Mouse (Mus musculus) stomach, embryonic 16.5 days (tissue): ENCODE data around the gene Trpc3. TPM values are rescaled to one million over a fixed set of nuclear protein-coding genes. Genes with fewer than 3 reads are reported as not detected.

Experiments used
- ATAC-seq: fragments of 200-750 bp; cut with Nextera tagmentation; 2 replicates; pipeline ENCODE4 v1.8.0; 2017; ENCODE audit warnings: moderate number of reproducible peaks, moderate TSS enrichment; ENCODE audit not compliant: insufficient read depth, low FRiP score
- H3K27ac ChIP-seq: fragments of 300-500 bp; sonication (generic); 2 replicates; pipeline ENCODE4 v1.5.1; 2014; ENCODE audit warnings: low read length
- H3K27me3 ChIP-seq: fragments of 300-500 bp; sonication (generic); 2 replicates; pipeline ENCODE4 v1.6.1; 2014; ENCODE audit warnings: low read length, control low read depth, mixed read lengths; ENCODE audit not compliant: control insufficient read depth, insufficient read depth
- H3K36me3 ChIP-seq: fragments of 300-500 bp; sonication (generic); 2 replicates; pipeline ENCODE4 v1.6.1; 2014; ENCODE audit warnings: low read length; ENCODE audit not compliant: control insufficient read depth, insufficient read depth
- H3K4me1 ChIP-seq: fragments of 300-500 bp; sonication (generic); 2 replicates; pipeline ENCODE4 v1.6.1; 2014; ENCODE audit warnings: low read length, control low read depth, mixed read lengths; ENCODE audit not compliant: control insufficient read depth, insufficient read depth
- H3K4me2 ChIP-seq: fragments of 300-500 bp; sonication (generic); 2 replicates; pipeline ENCODE4 v1.6.1; 2014; ENCODE audit warnings: low read depth, low read length, mixed read lengths
- H3K4me3 ChIP-seq: fragments of 300-500 bp; sonication (generic); replicated peaks from 2 replicates; pipeline ENCODE4 v1.5.1; 2014; ENCODE audit warnings: mild to moderate bottlenecking, low read length
- H3K9ac ChIP-seq: fragments of 300-500 bp; sonication (generic); 2 replicates; pipeline ENCODE4 v1.6.1; 2014; ENCODE audit warnings: low read length
- H3K9me3 ChIP-seq: fragments of 300-500 bp; sonication (generic); replicated peaks from 2 replicates; pipeline ENCODE4 v1.6.1; 2016; ENCODE audit warnings: low read length, control low read depth; ENCODE audit not compliant: control insufficient read depth
- WGBS: fragments of 180-500 bp; shearing (Covaris S2); extraction: QIAGEN DNeasy Blood & Tissue Kit; methylation state at CpG from one replicate; pipeline ENCODE4 v1.1.7; 2014; 5-methylcytosine and 5-hydroxymethylcytosine counted together
- polyA plus RNA-seq: library from polyadenylated mRNA; unstranded; fragments of >200 nt; fragmentation: Nextera tagmentation; extraction: Ambion mirVana; gene quantifications from 2 replicates; pipeline ENCODE4 v1.2.1, GENCODE M21; 2015

The Trpc3 gene
- 3.0 and 4.4 TPM in 2 replicates for polyA plus RNA-seq

DNA sequence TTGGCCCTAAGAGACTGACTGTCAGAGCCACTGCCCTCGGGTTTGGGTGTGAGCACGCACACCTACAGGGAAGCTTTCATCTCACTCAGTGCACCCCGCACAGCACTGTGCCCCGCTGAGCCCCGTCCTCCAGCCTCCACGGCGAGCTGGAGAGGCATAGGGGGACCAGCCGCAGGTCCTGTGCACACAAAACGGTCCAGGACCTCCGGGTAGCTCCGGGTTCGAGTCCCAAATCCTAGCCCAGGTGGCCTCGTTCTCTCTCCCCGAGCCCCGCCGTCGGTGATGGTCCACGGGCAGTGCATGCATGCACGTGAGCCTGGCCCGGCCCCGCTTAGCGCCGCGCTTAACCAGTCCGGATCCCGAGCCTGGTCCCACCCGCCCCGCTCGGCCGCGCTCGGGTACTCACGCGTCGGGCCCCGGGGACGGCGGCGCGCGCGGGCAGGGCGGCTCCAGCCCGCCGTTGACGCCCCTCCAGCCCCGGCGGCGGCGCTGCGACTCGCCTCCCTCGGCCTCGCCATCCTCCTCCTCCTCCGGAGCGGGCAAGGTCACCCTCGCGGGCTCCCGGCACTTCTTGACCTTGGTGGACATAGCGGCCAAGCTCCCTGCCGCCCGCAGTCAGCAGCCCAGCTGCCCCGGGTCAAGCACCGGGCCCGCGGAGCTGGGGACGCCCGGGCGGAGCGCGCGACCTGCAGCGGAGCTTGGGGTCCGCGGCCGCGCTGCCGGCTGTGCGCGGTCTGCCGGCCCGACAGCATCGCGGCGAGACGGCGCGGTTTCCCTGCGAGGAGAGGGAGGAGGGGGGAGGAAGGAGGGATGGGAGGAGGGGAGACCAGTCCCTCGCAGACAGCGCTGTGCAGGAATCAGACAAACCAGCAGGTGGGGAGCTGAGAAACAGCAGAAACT lies at the start of gene Trpc3:
Trpc3 (minus strand) TSS at position 776 of the 900 bp plus-strand sequence.
- peaks cover 10% of the 10 kb centered on the region for H3K27me3 ChIP-seq
- peak within 1 kb of the TSS; percentile 14; the same call in 1 of the 2 replicates for H3K27ac ChIP-seq
- H3K4me3 ChIP-seq: peak within 1 kb of the TSS; percentile 67
- H3K36me3 ChIP-seq: no peaks in the 10 kb centered on the region
- H3K9ac ChIP-seq: peak within 1 kb of the TSS; percentile 75
- ATAC-seq: peak; percentile 80; the same call in 1 of the 2 replicates
- under 1% methylated on average over 90 of the region's 91 CpGs for whole genome bisulfite sequencing
- H3K4me2 ChIP-seq: peak within 1 kb of the TSS; percentile 91
- H3K4me1 ChIP-seq: peaks cover 7% of the 10 kb centered on the region; the same call in 1 of the 2 replicates
- no peaks in the 10 kb centered on the region for H3K9me3 ChIP-seq

DNA sequence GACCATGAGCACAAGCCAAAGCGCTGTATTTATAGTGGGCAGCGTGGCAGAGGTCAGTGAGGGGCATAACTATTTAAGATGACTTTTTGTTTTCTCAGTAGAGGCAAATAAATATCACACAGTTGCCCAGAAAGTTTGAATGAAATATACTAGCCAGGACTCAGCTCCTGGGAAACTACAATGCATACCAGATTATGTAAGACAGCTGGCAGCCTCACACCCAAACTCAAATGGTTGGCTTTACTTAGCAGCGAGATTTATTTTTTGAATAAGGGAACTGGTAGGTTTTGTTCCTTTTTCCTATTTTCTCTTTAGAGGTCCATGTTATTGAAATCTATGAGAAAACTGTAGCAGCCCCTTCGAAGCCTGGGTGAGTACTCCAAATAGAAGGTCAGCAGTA lies 48.1 kb upstream of the Trpc3 start:
- Histone ChIP-seq H3K4me1 (no peaks in the 10 kb centered on the region), H3K9me3 (no peaks in the 10 kb centered on the region), H3K27me3 (no peaks in the 10 kb centered on the region), H3K9ac (no peak overlapping the region), H3K36me3 (no peaks in the 10 kb centered on the region), H3K4me3 (no peak overlapping the region), H3K4me2 (no peak overlapping the region), H3K27ac (no peak overlapping the region)
- no peak for ATAC-seq
- WGBS: 47% methylated on average over 4 of the region's 4 CpGs

DNA sequence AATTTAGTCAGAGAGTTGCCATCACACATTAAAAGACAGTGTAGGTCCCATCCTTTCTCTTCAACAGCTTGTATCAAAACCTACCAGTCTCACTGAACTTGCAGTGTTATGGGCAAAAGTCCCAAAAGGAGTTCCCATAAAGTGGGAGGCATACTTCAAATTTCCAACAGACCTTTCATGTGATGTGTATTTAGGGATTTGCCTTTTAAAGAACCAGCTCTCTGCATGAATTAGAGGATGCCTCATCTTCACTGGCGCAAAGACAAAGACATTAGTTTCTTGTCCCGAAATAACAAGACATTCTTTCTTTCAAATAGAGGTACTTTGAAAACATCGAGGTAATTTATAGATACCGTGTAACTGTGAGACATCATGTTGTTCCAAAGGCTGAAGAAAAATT lies 43.1 kb upstream of the Trpc3 start:
- WGBS: 83% methylated on average over 4 of the region's 4 CpGs
- H3K27me3 ChIP-seq: no peaks in the 10 kb centered on the region
- no peak overlapping the region for H3K4me2 ChIP-seq
- no peak overlapping the region for H3K4me3 ChIP-seq
- H3K9ac ChIP-seq: no peak overlapping the region
- no peaks in the 10 kb centered on the region for H3K4me1 ChIP-seq
- H3K36me3 ChIP-seq: no peaks in the 10 kb centered on the region
- ATAC-seq: no peak
- H3K9me3 ChIP-seq: no peaks in the 10 kb centered on the region
- no peak overlapping the region for H3K27ac ChIP-seq

DNA sequence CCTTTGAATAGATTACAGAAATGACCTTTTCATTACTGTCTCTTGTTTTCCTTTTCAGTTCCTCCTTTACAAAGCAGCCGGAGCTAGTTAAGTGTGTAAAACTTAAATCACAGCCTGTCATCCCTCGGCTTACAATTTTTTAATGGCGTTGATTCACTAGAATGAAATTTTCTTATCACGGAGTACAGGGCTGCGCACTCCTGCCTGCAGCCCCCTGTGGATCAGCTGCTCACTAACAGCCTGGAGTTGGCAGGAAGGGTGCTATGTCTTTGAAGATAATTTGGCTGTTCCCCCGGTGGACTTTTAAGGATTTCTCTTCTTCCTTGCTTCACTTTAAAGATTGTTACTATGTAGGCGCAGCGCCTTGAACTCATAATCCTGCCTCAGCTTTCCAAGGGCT lies 36.6 kb upstream of the Trpc3 start:
- ATAC-seq: no peak
- no peak overlapping the region for H3K27ac ChIP-seq
- H3K4me1 ChIP-seq: no peaks in the 10 kb centered on the region
- H3K4me2 ChIP-seq: no peak overlapping the region
- H3K9ac ChIP-seq: no peak overlapping the region
- no peaks in the 10 kb centered on the region for H3K9me3 ChIP-seq
- 73% methylated on average over 8 of the region's 8 CpGs for WGBS
- H3K27me3 ChIP-seq: no peaks in the 10 kb centered on the region
- no peak overlapping the region for H3K4me3 ChIP-seq
- no peaks in the 10 kb centered on the region for H3K36me3 ChIP-seq

DNA sequence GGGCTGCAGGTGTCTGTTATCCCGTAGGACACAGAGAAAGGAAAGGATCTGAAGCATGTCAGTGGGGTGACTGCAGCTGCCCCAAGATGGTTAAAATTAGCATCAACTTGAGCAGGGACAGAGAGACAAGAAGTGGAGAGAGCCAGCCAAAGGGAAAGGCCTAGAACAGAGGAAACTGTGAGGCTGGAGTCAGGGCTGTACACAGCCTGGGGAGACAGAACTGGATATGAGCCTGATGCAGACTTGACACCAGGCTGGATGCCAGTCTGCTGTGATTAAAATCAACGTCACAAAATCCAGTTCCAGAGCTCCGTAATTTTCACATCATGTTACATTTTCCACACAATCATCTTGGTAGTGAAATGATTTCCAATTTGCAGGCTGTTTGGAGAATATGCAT lies 31.9 kb upstream of the Trpc3 start:
- Histone ChIP-seq H3K4me2 (no peak overlapping the region), H3K4me1 (no peaks in the 10 kb centered on the region), H3K9me3 (no peaks in the 10 kb centered on the region), H3K27ac (no peak overlapping the region), H3K9ac (no peak overlapping the region), H3K27me3 (no peaks in the 10 kb centered on the region), H3K36me3 (no peaks in the 10 kb centered on the region), H3K4me3 (no peak overlapping the region)
- no peak for ATAC-seq
- WGBS: 73% methylated on average over 3 of the region's 3 CpGs

DNA sequence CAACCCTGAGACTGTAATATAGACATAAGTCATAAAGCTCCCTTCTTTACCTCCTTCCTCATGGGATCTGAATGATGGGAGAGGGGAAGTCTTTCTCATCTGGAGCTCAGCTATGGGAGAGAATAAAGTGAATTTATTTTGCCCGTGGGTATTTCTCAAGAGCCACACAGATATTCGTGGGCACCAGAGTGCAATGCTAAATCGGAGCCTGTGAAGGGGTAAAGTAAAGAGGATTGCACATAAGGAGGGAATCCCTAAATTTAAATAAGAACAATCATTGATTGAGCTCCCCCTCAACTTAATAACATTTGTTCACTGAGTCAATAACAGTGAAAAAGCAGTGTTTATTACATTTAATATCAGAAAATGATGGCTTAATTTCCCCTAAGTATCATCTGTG lies 19.6 kb upstream of the Trpc3 start:
- Histone ChIP-seq H3K4me2 (no peak overlapping the region), H3K9ac (no peak overlapping the region), H3K27ac (no peak overlapping the region), H3K9me3 (no peaks in the 10 kb centered on the region), H3K4me1 (no peaks in the 10 kb centered on the region), H3K36me3 (no peaks in the 10 kb centered on the region), H3K4me3 (no peak overlapping the region), H3K27me3 (no peaks in the 10 kb centered on the region)
- WGBS: 71% methylated on average over 3 of the region's 3 CpGs
- ATAC-seq: no peak

DNA sequence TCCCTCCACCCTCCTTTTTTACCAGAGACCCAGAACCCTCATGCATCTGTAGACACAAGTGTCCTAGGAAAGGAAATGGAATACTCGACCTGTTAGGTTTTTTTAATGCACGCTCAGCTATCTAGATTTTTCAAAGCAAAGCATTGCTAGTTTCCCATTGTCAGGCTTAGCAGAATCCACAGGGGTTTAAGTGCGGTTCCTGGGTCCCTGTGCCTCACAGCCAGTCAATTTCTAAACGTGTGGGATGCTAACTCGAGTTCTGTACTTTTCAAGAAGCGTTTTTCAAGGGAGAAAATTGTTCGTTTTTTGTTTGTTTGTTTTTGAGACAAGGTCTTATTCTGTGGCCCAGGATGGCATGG lies 304 bp upstream of the Trpc3 start:
- no peak for ATAC-seq
- Histone ChIP-seq H3K4me3 (peak overlapping the region; percentile 67), H3K9ac (peak overlapping the region; percentile 75; the same call in 1 of the 2 replicates), H3K9me3 (no peaks in the 10 kb centered on the region), H3K4me1 (peaks cover 7% of the 10 kb centered on the region; the same call in 1 of the 2 replicates), H3K4me2 (peak overlapping the region; percentile 91), H3K36me3 (no peaks in the 10 kb centered on the region), H3K27ac (no peak overlapping the region), H3K27me3 (peaks cover 10% of the 10 kb centered on the region)
- 11% methylated on average over 7 of the region's 7 CpGs for WGBS

DNA sequence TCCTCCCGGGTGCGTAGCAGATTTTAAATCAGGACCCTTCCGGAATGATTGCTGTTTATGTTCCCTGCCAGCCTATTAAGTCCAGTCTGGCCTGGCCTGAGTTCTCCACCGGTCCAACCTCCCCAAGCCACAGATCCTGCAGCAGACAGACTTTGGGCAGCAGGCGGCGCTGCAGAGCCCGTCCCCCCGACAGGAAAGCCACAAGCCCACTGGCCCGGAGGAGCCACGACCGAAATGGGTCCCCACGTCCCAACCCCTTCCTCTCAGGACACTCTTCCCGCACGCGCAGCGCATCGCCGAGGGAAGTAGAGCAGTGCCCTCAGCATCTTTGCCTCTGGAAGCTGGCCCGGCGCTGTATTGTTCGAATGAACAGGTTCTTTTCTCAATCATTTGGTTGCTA lies 1.1 kb downstream of the Trpc3 start:
- peak; percentile 61; the same call in 1 of the 2 replicates for ATAC-seq
- no peaks in the 10 kb centered on the region for H3K36me3 ChIP-seq
- peak overlapping the region; percentile 91 for H3K4me2 ChIP-seq
- no peak overlapping the region for H3K27ac ChIP-seq
- peak overlapping the region; percentile 67 for H3K4me3 ChIP-seq
- H3K9me3 ChIP-seq: no peaks in the 10 kb centered on the region
- peaks cover 7% of the 10 kb centered on the region; the same call in 1 of the 2 replicates for H3K4me1 ChIP-seq
- 3% methylated on average over 21 of the region's 21 CpGs for WGBS
- H3K9ac ChIP-seq: no peak overlapping the region; the same call in 1 of the 2 replicates
- H3K27me3 ChIP-seq: peaks cover 10% of the 10 kb centered on the region

DNA sequence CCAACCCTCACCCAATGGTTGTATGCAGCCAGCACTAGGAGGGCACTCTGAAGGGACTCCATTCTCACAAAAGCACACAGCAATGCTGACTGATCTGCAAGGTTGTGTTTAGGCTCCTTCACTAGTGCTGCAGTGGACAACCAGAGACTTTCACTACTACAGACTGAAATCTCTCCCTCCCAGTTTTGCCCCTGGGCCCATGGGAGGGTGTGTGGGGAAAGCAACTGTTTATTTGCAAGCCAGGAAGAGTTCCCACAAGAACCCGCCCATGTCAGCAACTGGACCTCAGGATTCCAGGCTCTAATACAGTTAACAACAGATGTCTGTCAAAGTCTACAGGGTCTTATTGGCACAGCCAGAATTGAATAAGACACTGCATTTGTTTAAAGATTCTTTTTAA lies 14.1 kb downstream of the Trpc3 start:
- ATAC-seq: no peak
- Histone ChIP-seq H3K4me1 (no peaks in the 10 kb centered on the region), H3K9ac (no peak overlapping the region), H3K4me2 (no peak overlapping the region), H3K9me3 (no peaks in the 10 kb centered on the region), H3K27me3 (no peaks in the 10 kb centered on the region), H3K4me3 (no peak overlapping the region), H3K36me3 (no peaks in the 10 kb centered on the region), H3K27ac (no peak overlapping the region)
- WGBS: 67% methylated on average over 1 of the region's 1 CpGs
